Mouse (Mus musculus) intestine, embryonic 16.5 days (tissue): Measurements from ENCODE around the gene Abcd2. TPM values are rescaled to one million over a fixed set of nuclear protein-coding genes. Genes with fewer than 3 reads are reported as not detected.

Source experiments
- ATAC-seq: fragments of 200-750 bp; cut with Nextera tagmentation; 2 replicates; pipeline ENCODE4 v1.8.0; 2017; ENCODE audit warnings: moderate TSS enrichment, moderate library complexity
- H3K27ac ChIP-seq: fragments of 300-500 bp; sonication (generic); 2 replicates; pipeline ENCODE4 v1.5.1; 2014; ENCODE audit warnings: mild to moderate bottlenecking, low read length
- H3K27me3 ChIP-seq: fragments of 300-500 bp; sonication (generic); replicated peaks from 2 replicates; pipeline ENCODE4 v1.6.1; 2014; ENCODE audit warnings: low read length, control low read depth, mixed read lengths; ENCODE audit not compliant: control insufficient read depth, insufficient read depth
- H3K36me3 ChIP-seq: fragments of 300-500 bp; sonication (generic); 2 replicates; pipeline ENCODE4 v1.6.1; 2014; ENCODE audit warnings: low read length, control low read depth; ENCODE audit not compliant: control insufficient read depth, insufficient read depth
- H3K4me1 ChIP-seq: fragments of 300-500 bp; sonication (generic); 2 replicates; pipeline ENCODE4 v1.6.1; 2014; ENCODE audit warnings: low read length, control low read depth, mixed read lengths; ENCODE audit not compliant: control insufficient read depth, insufficient read depth
- H3K4me2 ChIP-seq: fragments of 300-500 bp; sonication (generic); 2 replicates; pipeline ENCODE4 v1.6.1; 2014; ENCODE audit warnings: low read depth, low read length, control low read depth
- H3K4me3 ChIP-seq: fragments of 300-500 bp; sonication (generic); 2 replicates; pipeline ENCODE4 v1.5.1; 2014; ENCODE audit warnings: mild to moderate bottlenecking, low read length
- H3K9ac ChIP-seq: fragments of 300-500 bp; sonication (generic); 2 replicates; pipeline ENCODE4 v1.6.1; 2014; ENCODE audit warnings: low read depth, low read length
- H3K9me3 ChIP-seq: fragments of 300-500 bp; sonication (generic); 2 replicates; pipeline ENCODE4 v1.6.1; 2016; ENCODE audit warnings: low read length, control low read depth; ENCODE audit not compliant: control insufficient read depth
- WGBS: fragments of 180-500 bp; shearing (Covaris S2); extraction: QIAGEN DNeasy Blood & Tissue Kit; methylation state at CpG from one replicate; pipeline ENCODE4 v1.1.7; 2014; 5-methylcytosine and 5-hydroxymethylcytosine counted together
- polyA plus RNA-seq: library from polyadenylated mRNA; unstranded; fragments of >200 nt; fragmentation: Nextera tagmentation; extraction: Ambion mirVana; gene quantifications from 2 replicates; pipeline ENCODE4 v1.2.1, GENCODE M21; 2015

Abcd2 gene
- polyA plus RNA-seq, 1 experiment from 2014 or later: 1.3 TPM

- Histone ChIP-seq H3K27me3 (no peaks in the 10 kb centered on the region), H3K4me1 (no peaks in the 10 kb centered on the region), H3K36me3 (no peaks in the 10 kb centered on the region), H3K9me3 (no peaks in the 10 kb centered on the region), H3K9ac (no peak overlapping the region), H3K4me2 (no peak overlapping the region), H3K4me3 (no peak overlapping the region), H3K27ac (no peak overlapping the region)
- 25% methylated on average over 3 of the region's 3 CpGs for WGBS
- ATAC-seq: no peak
Measured at GRCm38 (mm10) chr15:91104934-91105333, 86.7 kb downstream of the Abcd2 start.

DNA sequence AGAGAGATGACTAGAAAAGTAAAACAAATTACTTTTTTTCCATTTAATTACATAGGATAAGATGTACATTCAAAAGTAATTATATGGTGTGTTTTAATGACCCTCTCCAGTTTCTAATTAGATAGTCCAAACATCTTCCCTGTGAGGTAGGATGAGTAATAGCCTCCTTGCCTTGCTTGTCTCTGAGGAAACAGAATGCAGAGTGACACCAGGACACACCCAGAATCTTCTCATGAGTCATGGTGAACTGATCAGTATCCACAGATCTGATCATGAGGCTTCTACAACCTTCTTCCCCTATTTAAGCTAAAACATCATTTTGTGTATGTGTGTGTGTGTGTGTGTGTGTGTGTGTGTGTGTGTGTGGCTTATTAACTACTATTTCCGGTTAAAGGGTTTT is 87.3 kb downstream of the Abcd2 start:
- Histone ChIP-seq H3K9me3 (no peaks in the 10 kb centered on the region), H3K4me2 (no peak overlapping the region), H3K36me3 (no peaks in the 10 kb centered on the region), H3K27ac (no peak overlapping the region), H3K27me3 (no peaks in the 10 kb centered on the region), H3K9ac (no peak overlapping the region), H3K4me1 (no peaks in the 10 kb centered on the region), H3K4me3 (no peak overlapping the region)
- ATAC-seq: no peak
- 77% methylated on average over 1 of the region's 1 CpGs for WGBS

DNA sequence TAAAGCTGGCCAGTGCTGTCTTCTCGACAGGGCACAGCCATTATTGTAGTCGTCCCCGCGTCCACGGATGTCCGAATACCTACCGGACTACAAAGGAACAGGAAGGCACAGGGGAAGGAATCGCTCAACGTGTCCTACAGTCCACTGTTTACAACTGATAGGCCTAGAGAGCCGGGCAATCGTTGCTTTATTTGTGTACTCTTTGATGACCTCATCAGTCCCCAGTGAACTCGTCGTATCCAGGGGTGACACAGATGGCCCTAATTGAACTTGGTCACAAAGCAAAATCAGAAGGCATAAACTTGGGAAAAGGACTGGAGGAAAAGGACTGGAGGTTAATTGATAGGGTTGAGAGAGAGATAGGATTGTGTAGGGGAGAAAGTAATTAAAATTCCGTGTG is 87.8 kb downstream of the Abcd2 start:
- Histone ChIP-seq H3K27ac (no peak overlapping the region), H3K36me3 (no peaks in the 10 kb centered on the region), H3K9ac (no peak overlapping the region), H3K27me3 (no peaks in the 10 kb centered on the region), H3K4me3 (no peak overlapping the region), H3K4me1 (no peaks in the 10 kb centered on the region), H3K9me3 (no peaks in the 10 kb centered on the region), H3K4me2 (no peak overlapping the region)
- ATAC-seq: no peak
- WGBS: 61% methylated on average over 14 of the region's 14 CpGs

DNA sequence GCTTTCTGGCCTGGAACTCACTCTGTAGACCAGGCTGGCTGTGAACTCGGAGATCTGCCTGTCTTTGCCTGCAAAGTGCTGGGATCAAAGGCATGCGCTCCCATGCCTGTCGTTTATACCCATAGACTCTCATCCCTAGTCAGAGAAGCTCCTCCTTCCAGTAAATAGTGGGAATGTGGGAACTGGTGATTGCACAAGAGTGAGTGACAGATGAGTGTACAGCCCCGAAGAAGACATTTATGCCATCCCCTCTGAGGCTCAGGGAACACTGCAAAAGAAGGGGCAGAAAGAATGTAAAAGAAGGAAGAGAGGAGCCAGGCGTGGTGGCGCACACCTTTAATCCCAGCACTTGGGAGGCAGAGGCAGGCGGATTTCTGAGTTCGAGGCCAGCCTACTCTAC is 88.3 kb downstream of the Abcd2 start:
- H3K4me2 ChIP-seq: no peak overlapping the region
- H3K9ac ChIP-seq: no peak overlapping the region
- ATAC-seq: no peak
- H3K27ac ChIP-seq: no peak overlapping the region
- no peaks in the 10 kb centered on the region for H3K36me3 ChIP-seq
- H3K4me3 ChIP-seq: no peak overlapping the region
- no peaks in the 10 kb centered on the region for H3K9me3 ChIP-seq
- WGBS: 88% methylated on average over 8 of the region's 8 CpGs
- H3K4me1 ChIP-seq: no peaks in the 10 kb centered on the region
- H3K27me3 ChIP-seq: no peaks in the 10 kb centered on the region

GRCm38 (mm10) chr15:91096606-91097005 is 95.0 kb downstream of the Abcd2 start:
- ATAC-seq: no peak

More at GRCm38 (mm10) chr15:91096606-91097005, 95.0 kb downstream of the Abcd2 start:
- H3K9me3 ChIP-seq: no peaks in the 10 kb centered on the region
- H3K27ac ChIP-seq: no peak overlapping the region
- 75% methylated on average over 6 of the region's 6 CpGs for WGBS
- H3K9ac ChIP-seq: no peak overlapping the region
- H3K27me3 ChIP-seq: no peaks in the 10 kb centered on the region
- H3K4me3 ChIP-seq: no peak overlapping the region
- H3K4me2 ChIP-seq: no peak overlapping the region
- no peaks in the 10 kb centered on the region for H3K36me3 ChIP-seq
- H3K4me1 ChIP-seq: no peaks in the 10 kb centered on the region

Other genes with a start within 250 kb of the Abcd2 start
- 10.6 and 11.2 TPM in 2 replicates for gene Kif21a, start 141.9 kb downstream of the Abcd2 start, polyA plus RNA-seq
- not detected in 2 replicates for gene CN725425, start 7.7 kb upstream of the Abcd2 start, polyA plus RNA-seq